Mouse (Mus musculus) embryonic facial prominence, embryonic 11.5 days (tissue): ENCODE data around the gene Lfng. TPM values are rescaled to one million over a fixed set of nuclear protein-coding genes. Genes with fewer than 3 reads are reported as not detected.

ENCODE experiments used
- ATAC-seq: fragments of 200-750 bp; cut with Nextera tagmentation; replicated peaks from 2 replicates; pipeline ENCODE4 v1.8.0; 2017; ENCODE audit warnings: low read depth; ENCODE audit not compliant: insufficient number of reproducible peaks, low FRiP score, low TSS enrichment
- DNase-seq: peaks from one replicate; pipeline ENCODE4 v3.0.0-alpha.2; 2015; ENCODE audit warnings: low spot score
- H3K27ac ChIP-seq: fragments of 300-500 bp; sonication (generic); replicated peaks from 2 replicates; pipeline ENCODE4 v1.5.1; 2014; ENCODE audit warnings: mild to moderate bottlenecking, low read depth, low read length, control low read depth
- H3K27me3 ChIP-seq: fragments of 300-500 bp; sonication (generic); 2 replicates; pipeline ENCODE4 v1.6.1; 2014; ENCODE audit warnings: mild to moderate bottlenecking, low read length, moderate library complexity, mixed read lengths; ENCODE audit not compliant: control insufficient read depth, insufficient read depth
- H3K36me3 ChIP-seq: fragments of 300-500 bp; sonication (generic); replicated peaks from 2 replicates; pipeline ENCODE4 v1.6.1; 2014; ENCODE audit warnings: low read depth, mild to moderate bottlenecking, low read length, moderate library complexity, mixed read lengths; ENCODE audit not compliant: control insufficient read depth, insufficient read depth
- H3K4me1 ChIP-seq: fragments of 300-500 bp; sonication (generic); 2 replicates; pipeline ENCODE4 v1.6.1; 2014; ENCODE audit warnings: low read length, mixed read lengths; ENCODE audit not compliant: control insufficient read depth, insufficient read depth
- H3K4me2 ChIP-seq: fragments of 300-500 bp; sonication (generic); 2 replicates; pipeline ENCODE4 v1.6.1; 2014; ENCODE audit warnings: low read depth, mild to moderate bottlenecking, control low read depth, low read length, moderate library complexity
- H3K4me3 ChIP-seq: fragments of 300-500 bp; sonication (generic); 2 replicates; pipeline ENCODE4 v1.5.1; 2014; ENCODE audit warnings: low read depth, low read length, control low read depth
- H3K9ac ChIP-seq: fragments of 300-500 bp; sonication (generic); replicated peaks from 2 replicates; pipeline ENCODE4 v1.6.1; 2014; ENCODE audit warnings: mild to moderate bottlenecking, control low read depth, low read length
- H3K9me3 ChIP-seq: fragments of 300-500 bp; sonication (generic); replicated peaks from 2 replicates; pipeline ENCODE4 v1.6.1; 2016; ENCODE audit warnings: mild to moderate bottlenecking, low read length, inconsistent platforms, mixed read lengths; ENCODE audit not compliant: control insufficient read depth
- WGBS: fragments of 180-500 bp; shearing (Covaris S2); extraction: QIAGEN DNeasy Blood & Tissue Kit; methylation state at CpG from one replicate; pipeline ENCODE4 v1.1.7; 2014; 5-methylcytosine and 5-hydroxymethylcytosine counted together
- polyA plus RNA-seq: library from polyadenylated mRNA; unstranded; fragments of >200 nt; fragmentation: Nextera tagmentation; extraction: Ambion mirVana; gene quantifications from 2 replicates; pipeline ENCODE4 v1.2.1, GENCODE M21; 2014

Gene Lfng
- polyA plus RNA-seq, 1 experiment from 2014 or later: 13.3 TPM

- WGBS: 65% methylated on average over 13 of the region's 13 CpGs
- Histone ChIP-seq H3K27ac (no peak overlapping the region), H3K9me3 (no peaks in the 10 kb centered on the region), H3K4me2 (peak overlapping the region; percentile 91), H3K36me3 (peaks cover 10% of the 10 kb centered on the region), H3K27me3 (no peaks in the 10 kb centered on the region), H3K4me3 (peak overlapping the region; percentile 77), H3K9ac (peak overlapping the region; percentile 97), H3K4me1 (peaks cover 14% of the 10 kb centered on the region)
- DNase-seq (no peak), ATAC-seq (no peak)
These were observed 40.1 kb downstream of the Lfng start for GRCm38 (mm10) chr5:140647031-140647760.

GRCm38 (mm10) chr5:140647821-140648518 is 40.9 kb downstream of the Lfng start:
- H3K9ac ChIP-seq: peak overlapping the region; percentile 97
- H3K9me3 ChIP-seq: no peaks in the 10 kb centered on the region
- H3K27me3 ChIP-seq: no peaks in the 10 kb centered on the region
- peak; percentile 65 for DNase-seq
- peaks cover 10% of the 10 kb centered on the region for H3K36me3 ChIP-seq
- H3K27ac ChIP-seq: peak overlapping the region; percentile 78
- peak; percentile 27; the same call in 1 of the 2 replicates for ATAC-seq
- WGBS: 3% methylated on average over 13 of the region's 13 CpGs
- H3K4me3 ChIP-seq: peak overlapping the region; percentile 77
- H3K4me1 ChIP-seq: peaks cover 9% of the 10 kb centered on the region
- H3K4me2 ChIP-seq: peak overlapping the region; percentile 91

DNA sequence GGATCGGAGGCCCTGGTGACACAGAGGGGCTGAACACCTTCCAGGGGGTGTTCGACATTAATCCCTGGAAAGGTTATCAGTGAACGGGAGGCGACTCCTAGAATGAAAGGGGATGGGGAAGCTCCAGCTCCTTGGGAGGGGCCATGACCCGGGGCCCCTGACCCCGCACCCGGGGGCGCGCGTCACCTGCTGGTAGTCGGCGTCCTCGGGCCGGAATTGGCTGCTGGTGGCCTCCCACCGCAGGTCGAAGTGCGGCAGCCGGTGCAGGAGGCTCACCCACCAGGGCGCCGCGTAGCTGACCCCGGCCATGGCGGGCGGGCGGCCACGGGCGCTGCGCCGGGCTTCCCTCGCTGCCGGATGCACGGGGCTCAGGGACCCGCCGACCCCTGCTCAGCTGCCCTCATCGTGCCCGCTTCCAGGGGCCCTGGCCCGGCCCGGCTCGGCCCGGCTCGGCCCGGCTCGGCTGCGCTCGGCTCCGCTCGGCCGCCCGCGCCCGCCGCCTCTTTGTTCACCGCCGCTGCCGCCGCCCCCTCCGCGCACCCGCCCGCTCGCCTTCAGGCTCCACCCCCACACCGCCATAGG is 41.5 kb downstream of the Lfng start, which contains the start of gene Ttyh3:
Ttyh3 (minus strand) TSS at position 513 of the 582 bp plus-strand sequence.
- H3K9ac ChIP-seq: peak within 1 kb of the TSS; percentile 97
- no peaks in the 10 kb centered on the region for H3K27me3 ChIP-seq
- DNase-seq (no peak), ATAC-seq (no peak; the same call in 1 of the 2 replicates)
- peak within 1 kb of the TSS; percentile 91 for H3K4me2 ChIP-seq
- peak within 1 kb of the TSS; percentile 78 for H3K27ac ChIP-seq
- H3K4me1 ChIP-seq: peaks cover 9% of the 10 kb centered on the region
- peak within 1 kb of the TSS; percentile 77 for H3K4me3 ChIP-seq
- peaks cover 10% of the 10 kb centered on the region for H3K36me3 ChIP-seq
- no peaks in the 10 kb centered on the region for H3K9me3 ChIP-seq
- 0% methylated on average over 39 of the region's 62 CpGs for WGBS

- Histone ChIP-seq H3K9ac (peak overlapping the region; percentile 60), H3K4me1 (peaks cover 9% of the 10 kb centered on the region), H3K4me3 (peak overlapping the region; percentile 77), H3K36me3 (peaks cover 10% of the 10 kb centered on the region), H3K27ac (peak overlapping the region; percentile 56; the same call in 1 of the 2 replicates), H3K9me3 (no peaks in the 10 kb centered on the region), H3K4me2 (peak overlapping the region; percentile 61), H3K27me3 (no peaks in the 10 kb centered on the region)
- ATAC-seq: peak; percentile 93
- WGBS: 6% methylated on average over 26 of the region's 26 CpGs
- peak; percentile 99 for DNase-seq
These were observed 42.1 kb downstream of the Lfng start for GRCm38 (mm10) chr5:140649101-140649667.

DNA sequence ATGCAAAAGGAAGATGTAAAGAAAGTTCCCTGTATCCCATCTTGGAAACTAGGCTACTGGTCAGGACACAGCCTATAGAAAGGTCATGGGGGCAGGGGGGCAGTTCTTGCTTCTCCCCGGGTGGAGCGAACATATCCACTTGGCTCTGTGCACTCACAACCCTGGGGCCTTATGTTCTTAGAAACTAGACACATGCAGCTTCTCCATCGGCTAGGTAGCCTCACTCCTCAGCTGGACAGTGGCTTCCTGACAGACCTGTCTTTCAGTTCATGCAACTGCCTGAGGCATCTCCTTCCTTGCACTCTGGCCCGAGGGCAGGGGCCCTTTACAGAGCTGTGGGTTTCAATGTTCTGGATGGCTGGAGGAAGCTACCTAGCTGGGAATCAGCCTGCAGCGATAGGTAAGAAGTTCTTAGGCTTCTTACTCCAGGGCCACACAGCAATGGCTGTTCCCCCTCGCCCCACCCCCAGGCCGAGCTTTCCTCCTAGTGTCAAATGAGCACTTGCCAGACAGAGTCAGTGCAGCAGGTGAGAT is 42.8 kb downstream of the Lfng start:
- H3K4me3 ChIP-seq: peak overlapping the region; percentile 77; the same call in 1 of the 2 replicates
- H3K27me3 ChIP-seq: no peaks in the 10 kb centered on the region
- H3K36me3 ChIP-seq: peaks cover 2% of the 10 kb centered on the region; the same call in 1 of the 2 replicates
- no peaks in the 10 kb centered on the region for H3K9me3 ChIP-seq
- no peak for DNase-seq
- 50% methylated on average over 7 of the region's 7 CpGs for WGBS
- 0 out of 2 replicates have a peak overlapping the region, but pooled peaks have one; percentile 1 for H3K9ac ChIP-seq
- H3K4me1 ChIP-seq: peaks cover 9% of the 10 kb centered on the region
- H3K4me2 ChIP-seq: peak overlapping the region; percentile 61
- ATAC-seq: no peak
- no peak overlapping the region for H3K27ac ChIP-seq

DNA sequence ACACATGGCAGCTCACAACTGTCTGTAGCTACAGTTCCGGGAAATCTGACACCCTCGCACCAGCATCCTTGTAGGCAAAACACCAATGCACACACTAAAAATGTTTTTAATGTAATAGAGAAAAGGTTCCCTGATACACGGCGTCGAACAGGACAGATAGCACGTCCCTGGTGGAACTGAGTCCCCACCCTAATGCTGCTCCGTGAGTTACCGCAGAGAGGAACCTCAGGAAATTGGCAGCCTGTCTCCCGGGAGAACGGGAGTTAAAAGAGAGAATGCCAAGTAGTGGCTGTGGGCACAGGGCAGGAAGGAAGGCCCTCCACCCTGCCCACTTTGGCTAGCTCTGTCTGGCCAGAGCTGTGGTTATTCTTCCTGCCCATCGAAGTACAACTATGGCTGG is 44.1 kb downstream of the Lfng start:
- Histone ChIP-seq H3K27me3 (no peaks in the 10 kb centered on the region), H3K9me3 (no peaks in the 10 kb centered on the region), H3K36me3 (peaks cover 2% of the 10 kb centered on the region; the same call in 1 of the 2 replicates), H3K4me1 (peaks cover 9% of the 10 kb centered on the region), H3K27ac (no peak overlapping the region), H3K4me3 (no peak overlapping the region), H3K9ac (no peak overlapping the region), H3K4me2 (no peak overlapping the region)
- DNase-seq (no peak), ATAC-seq (no peak)
- WGBS: 83% methylated on average over 11 of the region's 11 CpGs

- DNase-seq (no peak), ATAC-seq (no peak)
- Histone ChIP-seq H3K4me1 (no peaks in the 10 kb centered on the region), H3K27ac (no peak overlapping the region), H3K9ac (no peak overlapping the region), H3K36me3 (no peaks in the 10 kb centered on the region), H3K9me3 (no peaks in the 10 kb centered on the region), H3K4me3 (no peak overlapping the region), H3K4me2 (no peak overlapping the region), H3K27me3 (no peaks in the 10 kb centered on the region)
- WGBS: 71% methylated on average over 7 of the region's 7 CpGs
These were observed 45.5 kb downstream of the Lfng start for GRCm38 (mm10) chr5:140652587-140652986.
